Mouse (Mus musculus) spleen, embryonic (tissue): ENCODE measurements around the gene Gm28230.

Experiments
- CTCF ChIA-PET: fragments of 350-600 bp; sonication (Branson Sonifier 250); formaldehyde crosslinking; loops from one replicate; lab custom pipeline; 2022; lab: Charles Lee

Gene Gm28230

DNA sequence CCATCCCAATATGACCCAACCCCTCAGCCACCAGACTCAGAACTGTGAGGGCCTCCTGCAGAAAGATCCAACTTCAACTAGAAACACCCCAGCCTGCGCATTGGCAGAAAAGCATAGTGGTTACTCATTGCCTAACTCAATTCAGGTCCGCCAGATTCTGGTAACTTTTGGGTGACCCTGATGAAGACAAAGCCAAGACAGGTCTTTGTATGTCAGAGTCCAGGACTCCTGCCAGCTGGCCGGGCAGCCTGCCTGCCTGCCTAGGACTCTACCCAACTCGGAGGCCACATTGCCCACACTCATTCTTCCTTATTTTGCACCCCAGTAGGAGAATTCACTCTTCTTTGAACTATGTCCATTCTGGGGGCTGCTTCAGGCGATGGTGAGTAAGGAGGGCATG lies at the start of gene Gm28230:
Gm28230 (plus strand) TSS at position 178 of the 400 bp plus-strand sequence.
- CTCF ChIA-PET: no interaction called here

DNA sequence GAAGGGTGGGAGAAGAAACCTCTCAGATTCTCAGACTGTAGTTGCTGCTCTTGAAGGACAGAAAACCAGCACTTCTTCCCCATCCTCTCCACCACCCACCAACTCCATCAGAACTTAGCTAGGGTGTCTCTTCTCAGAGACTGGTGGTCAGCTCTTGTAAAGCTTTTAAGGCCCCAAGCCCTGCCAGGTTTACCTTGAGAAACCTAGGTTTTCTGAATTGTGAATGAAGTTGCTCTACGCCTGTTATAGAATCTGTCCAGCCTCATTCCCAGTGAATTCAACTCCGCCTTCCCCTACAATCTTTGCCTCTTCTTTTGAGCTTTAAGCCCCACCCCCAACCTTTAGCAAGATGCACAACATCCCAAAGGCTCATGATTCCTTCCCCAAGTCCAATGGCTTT lies 49.4 kb upstream of the Gm28230 start:
- CTCF ChIA-PET: interaction anchor here (0.5 to 0.7 kb wide), 2 partner anchors 13 to 755 kb away, joined by 3 to 4 read pairs; no protein-coding TSS in a partner anchor

DNA sequence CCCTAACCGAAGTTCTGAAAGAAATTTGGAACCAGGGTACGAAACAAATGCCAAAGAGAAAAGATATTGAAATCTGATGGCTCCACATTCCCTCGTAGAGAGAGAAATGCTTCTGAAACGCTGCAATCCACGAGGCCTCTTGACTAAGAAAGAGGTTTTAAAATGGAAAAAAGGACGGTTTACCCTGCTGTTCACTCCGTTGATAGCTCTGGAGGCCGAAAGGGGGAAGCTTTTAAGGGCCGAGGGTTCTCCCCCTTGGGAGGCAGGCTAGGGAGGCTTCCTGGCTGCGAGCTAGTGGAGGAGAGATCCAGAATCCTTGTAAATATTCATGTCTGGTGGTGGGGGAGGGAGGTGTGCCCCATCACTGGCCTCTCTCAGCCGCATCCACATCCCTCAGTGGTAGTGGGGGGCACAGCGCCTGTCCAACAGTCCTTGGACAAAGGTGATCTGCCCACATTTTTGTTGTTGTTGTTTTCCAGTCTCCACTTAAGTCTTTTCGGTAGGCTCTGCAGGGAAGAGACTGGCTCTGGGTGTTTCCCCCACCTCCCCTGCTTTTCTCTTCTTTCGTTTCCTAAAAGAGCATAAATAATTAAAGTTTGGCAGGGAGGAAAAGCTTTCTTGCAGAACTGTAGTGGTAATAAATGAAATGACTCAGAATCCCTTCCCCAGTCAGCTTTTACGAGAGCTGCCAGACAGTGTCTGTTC lies 47.5 kb upstream of the Gm28230 start, which contains the start of gene Hoxd11:
Hoxd11 (plus strand) TSS at position 667 of the 705 bp plus-strand sequence.
- CTCF ChIA-PET: no interaction called here

DNA sequence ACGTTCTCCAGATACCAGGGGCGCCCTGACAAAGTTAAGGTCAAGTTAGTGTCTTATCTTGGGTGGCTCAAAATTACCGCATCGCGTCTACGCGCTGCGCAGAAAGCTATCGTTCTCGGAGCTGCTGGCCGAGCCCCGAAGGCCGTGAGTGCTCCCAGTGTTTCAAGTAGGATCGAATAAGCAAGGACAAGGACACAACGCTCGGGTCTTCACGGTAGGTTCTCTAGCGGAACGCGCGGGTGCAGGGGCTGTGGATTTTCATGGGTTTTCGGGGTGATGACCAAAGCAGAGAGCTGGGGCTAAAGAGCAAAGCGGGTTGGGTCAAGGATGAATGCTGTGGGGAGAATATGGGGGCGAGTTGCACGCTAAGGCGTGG lies 46.9 kb upstream of the Gm28230 start:
- CTCF ChIA-PET: no interaction called here

DNA sequence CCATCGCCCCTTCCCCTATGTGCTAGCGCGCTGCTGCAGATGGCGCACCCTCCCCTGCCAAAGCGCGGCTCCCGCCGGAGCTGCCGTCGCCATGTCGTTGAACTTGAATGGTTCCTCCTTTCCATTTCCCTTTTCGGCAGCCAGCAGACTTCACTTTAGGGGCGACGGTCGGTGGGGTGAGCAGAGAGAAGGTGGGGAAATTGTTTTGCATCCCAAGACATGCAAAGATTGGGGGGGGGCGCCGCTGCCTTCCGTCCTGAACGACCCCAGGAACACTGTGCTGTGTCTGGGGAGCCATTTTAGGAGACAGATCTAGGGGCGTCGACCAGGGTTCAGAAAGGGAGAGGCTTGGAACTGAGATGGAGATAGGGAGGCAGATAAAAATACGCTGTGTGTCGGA lies 46.5 kb upstream of the Gm28230 start:
- CTCF ChIA-PET: interaction anchor here (0.6 kb wide), 1 partner anchor 23 kb away, joined by 6 read pairs; no protein-coding TSS in a partner anchor

DNA sequence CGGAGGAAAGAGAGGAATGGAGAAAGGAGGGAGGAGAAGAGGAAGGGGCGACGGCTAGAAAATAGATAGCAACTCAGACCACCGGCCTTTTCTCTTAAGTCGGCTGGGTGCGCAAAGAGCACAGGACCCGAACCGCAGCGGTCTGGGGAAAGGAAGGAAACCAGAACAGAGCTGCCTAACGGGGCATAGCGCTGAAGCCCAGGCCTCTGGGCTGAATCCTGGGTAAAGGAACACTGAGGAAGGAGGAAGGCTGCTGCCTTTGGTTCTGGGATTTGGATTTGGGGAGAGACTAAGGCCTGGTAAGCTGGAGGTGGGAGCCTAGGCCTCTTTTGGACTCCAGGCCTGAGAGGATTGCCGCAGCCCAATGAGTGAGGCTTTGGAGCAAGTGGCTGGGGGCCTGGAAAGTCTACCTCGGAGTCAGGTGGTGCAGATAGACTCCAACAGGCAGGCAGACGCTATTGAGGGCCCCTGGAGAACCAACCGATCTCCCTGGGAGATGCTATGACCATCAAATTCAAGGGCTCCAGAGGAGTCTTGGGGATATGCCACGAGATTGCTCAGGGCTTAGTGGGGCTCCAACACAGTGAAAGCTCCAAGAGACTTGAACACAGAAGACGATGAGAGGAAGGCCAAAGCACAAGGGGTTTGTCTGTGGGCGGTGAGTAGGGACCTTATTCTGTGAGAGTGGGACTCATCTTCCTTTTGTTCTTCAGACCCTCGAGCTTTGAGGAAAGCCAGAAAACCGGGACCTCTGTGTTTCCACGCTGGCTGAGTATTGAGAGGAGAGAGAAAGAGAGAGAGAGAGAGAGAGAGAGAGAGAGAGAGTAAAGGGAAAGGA lies 45.7 kb upstream of the Gm28230 start:
- CTCF ChIA-PET: interaction anchor here (0.6 kb wide), 1 partner anchor 24 kb away, joined by 6 read pairs; no protein-coding TSS in a partner anchor

DNA sequence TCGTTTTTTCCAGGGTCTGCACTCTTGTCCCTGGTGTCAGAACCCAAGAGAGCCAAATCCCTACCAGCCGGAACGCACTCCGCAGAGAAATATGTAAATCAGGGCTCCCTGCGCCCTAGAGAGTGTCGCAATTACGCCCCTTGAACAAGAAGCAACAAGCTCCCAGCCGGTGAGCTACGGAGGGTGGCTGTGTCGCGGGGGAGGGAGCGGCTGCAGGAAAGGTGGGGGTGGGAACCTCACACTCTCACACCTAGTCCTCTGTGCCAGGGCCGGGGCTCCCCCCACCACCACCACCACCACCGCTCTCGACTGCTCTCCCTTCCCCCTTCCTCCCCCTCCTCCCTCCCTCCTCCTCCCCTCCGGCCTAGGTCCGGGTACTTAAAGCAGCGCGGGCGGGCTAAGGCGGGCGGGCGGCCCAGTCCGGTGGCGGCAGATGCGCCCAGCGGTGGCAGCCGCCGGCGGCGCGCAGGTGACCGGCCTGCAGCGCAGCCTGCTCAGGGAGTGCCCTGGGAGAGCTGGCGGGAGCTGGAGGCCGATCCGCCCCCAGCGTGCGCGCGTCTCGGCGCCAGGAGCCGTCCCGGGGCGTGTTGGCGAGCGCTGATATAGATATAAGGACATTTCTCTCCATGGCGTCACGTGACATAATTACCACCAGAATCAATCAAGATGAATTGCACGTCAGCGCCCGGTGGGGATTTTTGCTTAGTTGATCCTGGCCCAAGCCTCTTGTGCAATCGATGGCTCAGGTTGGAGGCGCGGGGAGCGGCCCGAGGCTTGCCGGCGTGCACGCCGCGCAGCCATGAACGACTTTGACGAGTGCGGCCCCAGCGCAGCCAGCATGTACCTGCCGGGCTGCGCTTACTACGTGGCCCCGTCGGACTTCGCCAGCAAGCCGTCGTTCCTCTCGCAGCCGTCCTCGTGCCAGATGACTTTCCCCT lies 44.7 kb upstream of the Gm28230 start:
- CTCF ChIA-PET: no interaction called here

DNA sequence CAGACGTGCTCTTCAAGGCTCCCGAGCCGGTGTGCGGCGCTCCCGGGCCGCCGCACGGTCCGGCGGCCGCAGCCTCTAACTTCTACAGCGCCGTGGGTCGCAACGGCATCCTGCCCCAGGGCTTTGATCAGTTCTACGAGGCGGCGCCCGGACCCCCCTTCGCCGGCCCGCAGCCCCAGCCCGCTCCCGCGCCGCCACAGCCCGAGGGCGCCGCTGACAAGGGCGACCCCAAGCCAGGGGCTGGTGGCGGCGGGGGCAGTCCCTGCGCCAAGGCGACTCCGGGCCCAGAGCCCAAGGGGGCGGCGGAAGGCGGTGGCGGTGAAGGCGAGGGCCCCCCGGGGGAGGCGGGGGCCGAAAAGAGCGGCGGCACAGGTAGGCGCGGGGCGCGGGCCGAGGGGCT lies 43.7 kb upstream of the Gm28230 start:
- CTCF ChIA-PET: no interaction called here

DNA sequence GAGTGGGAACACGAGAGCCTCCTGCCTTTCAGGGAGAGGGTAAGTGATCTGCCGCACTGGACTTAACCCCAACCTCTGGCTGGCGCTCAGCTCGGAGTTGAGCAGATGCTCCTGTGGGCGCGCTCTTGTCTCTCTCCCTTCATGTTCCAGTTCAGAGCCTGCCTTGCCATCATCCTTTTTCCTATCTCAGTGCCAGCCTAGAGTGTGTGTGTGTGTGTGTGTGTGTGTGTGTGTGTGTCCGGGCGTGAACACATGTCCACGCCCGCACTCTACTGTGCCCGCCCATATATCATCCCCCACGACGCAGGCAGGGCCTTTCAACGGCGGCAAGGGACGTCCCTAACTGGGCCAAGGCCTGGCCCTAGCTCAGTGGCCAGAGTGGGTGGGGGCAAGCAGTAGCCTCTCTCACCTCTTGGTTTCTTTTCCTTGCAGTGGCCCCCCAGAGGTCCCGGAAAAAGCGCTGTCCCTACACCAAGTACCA lies 43.0 kb upstream of the Gm28230 start:
- CTCF ChIA-PET: no interaction called here

DNA sequence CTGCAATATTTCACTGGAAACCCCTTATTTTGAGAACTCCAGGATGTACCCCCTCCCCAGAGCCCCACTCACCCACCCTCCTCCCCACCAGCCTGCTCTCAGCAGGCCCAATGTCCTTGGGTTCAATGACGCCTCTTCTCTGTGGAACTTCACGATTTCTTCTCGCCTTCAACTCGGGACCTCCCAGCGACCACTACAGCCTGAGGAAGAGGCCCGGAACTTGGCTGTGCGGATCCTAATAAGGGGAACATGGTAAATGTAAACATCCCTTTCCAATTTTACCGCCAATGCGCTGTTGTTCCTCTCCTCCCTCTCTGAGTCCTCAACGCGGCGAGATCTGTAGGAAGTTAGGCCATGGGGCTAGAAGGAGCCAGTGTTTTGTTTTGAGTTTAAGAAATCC lies 42.4 kb upstream of the Gm28230 start:
- CTCF ChIA-PET: no interaction called here

DNA sequence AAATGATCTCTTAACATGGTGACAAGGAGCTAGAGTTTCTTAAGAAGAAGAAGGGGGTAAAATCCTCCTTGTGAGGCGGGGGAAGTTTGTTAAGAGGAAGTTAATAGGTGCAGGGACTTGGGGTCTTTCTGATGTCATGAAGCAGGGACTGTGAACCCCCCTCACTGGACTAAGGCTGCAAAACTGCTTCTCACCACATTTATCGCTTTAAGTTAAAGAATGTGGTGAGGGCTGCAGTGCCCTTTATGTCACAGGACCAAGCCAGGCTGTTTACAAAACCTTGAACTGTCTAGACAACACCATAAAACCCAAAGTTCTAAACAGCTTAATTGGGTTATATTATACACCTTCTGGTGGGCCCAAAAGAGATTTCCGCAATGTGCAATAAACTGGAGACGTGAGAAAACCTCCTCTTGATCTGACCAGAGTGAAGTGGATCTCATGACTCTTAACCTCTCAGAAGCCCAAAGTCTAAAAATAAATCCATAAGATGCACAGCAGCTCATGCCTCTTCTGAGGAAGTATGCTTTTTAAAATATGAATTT lies 41.4 kb upstream of the Gm28230 start:
- CTCF ChIA-PET: no interaction called here

DNA sequence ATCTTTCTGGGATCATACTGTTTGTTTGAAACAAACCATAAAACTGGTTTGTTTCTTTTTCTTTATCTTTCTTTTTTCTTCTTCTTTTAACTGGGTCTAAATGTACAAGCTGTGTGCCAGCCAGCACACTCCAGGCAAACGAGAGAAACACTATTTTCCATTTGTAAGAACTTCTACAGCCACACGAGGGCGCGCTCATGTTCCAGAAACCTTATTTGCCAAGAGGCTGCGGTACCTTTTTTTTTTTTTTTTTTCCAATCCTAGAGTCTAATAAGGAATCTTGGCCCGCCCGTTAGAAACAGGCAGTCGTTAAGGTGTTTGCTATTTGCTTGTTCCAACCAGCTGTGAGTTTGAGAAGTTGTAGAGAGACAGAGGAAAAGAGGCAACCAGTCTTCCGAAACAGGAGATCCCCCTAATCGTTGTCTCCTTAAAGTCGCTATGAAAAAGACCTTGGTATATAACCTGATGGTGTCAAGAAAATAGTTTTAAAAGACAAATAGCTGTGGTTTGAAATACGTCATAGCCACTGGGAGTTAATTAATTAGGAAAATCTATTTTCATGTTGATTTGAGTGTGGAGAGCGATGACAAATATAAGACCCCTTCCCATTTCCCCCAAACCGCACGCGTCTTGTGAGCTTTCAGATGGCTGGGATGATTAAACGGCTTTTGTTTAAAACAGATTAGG lies 40.1 kb upstream of the Gm28230 start:
- CTCF ChIA-PET: interaction anchor here (0.7 kb wide), 1 partner anchor 16 kb away, joined by 3 read pairs; no protein-coding TSS in a partner anchor

DNA sequence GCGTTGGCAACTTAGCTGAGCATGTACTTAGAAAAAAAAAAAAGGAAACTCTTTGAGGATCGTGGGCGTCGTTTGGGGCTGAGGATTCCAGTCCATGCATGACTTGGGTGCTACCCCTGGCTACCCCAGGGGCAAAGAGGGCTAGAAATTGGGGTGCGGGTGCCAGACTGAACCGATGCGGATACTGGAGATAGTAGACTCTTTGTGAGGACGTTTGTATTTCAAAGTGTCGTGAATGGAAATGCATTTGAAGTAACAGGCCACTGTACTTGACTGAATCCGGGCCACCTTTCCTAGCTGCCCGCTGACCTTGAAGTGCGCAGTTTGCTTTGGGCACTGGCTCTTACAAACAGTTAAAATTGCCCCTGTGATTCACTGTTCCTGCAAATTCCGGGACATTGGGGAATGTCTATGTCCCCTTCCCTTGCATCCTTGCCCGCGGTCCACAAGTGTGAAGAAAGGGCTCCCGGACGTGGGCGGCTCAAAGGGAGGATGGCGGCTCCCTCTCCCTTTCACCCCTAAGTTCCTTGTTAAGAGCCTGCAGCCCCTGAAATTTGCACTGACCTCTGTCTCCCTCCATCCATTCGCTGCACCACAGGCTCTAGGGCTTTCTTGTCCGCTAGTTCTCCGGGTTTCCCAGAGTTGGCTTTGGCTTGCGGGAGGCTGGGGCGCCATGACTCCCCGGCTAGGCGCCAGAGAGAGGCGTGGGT lies 39.4 kb upstream of the Gm28230 start:
- CTCF ChIA-PET: interaction anchor here (0.7 kb wide), 1 partner anchor 17 kb away, joined by 3 read pairs; no protein-coding TSS in a partner anchor

DNA sequence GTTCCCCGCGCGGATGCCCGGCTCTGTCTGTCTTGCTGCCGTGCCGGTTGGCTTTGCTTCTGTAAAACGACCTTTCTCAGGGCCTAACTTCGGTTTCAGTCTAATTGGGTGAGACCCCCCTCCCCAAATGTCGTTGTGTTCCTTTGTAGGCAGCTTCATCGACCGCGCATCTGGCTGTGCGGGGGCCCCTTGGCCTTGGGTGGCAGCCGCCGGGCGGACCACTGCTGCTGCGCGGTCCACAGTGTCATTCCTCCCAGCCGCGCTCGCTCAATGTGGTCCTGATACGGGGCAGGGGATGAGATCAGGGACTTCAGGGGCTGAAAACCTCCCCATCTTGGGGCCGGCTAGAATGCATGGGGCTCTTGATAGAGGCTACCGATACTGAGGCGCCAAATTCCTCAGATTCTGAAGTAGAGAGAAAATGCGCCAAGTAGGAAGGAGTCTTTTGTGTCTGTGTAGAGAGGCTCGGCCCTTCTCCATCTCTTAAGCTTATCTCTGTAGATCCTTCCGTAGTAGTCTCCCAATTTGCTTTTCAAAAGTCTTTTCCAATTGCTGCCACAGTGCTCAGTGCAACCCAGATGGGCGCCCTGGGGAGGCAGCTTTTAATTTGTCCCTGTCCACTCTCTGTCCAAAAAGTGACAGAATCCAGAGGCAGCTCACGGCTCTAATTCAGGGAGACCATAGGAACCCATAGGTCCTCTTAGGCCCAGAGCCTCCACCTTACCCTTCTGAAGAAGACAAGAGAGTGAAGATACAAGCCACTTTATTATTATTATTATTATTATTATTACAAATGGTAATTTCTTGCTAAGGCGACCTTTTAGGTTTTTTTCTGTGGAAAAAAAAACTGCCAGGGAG lies 38.6 kb upstream of the Gm28230 start:
- CTCF ChIA-PET: no interaction called here

DNA sequence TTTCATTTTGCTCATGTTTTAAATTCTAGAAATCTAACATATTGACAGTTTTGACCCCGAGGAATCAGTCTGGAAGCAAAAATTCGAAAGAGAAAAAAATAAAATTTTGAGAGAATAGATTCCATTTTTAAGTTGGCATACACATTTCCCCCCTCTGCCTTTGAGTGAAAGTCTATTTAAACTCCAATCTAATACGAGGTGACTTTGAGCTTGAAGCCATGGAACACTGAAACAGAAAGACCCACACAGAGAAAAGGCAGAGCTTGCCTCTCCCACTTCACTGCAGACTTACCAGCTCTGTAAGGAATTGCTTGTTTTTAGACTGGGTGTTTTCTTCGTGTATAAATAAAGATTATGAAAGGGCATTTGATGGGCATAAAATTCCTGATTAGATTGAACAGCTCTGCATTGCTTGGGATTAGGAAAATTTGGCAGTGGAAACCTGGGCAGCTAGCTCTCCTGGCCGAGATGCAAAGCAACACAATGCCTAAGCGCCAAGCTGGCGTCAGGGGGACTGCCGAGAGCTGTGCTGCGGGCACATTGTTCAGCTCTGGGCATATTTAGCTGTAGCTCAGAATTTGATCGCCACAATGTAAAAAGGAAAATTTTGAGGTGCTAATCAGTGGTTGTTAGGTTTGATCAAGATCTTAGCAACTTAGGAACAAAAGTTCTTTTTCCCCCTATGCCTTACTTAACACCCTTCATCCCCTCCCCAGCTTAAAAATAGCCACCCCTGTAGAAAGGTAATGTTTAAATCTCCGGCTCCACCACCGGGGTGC lies 37.5 kb upstream of the Gm28230 start:
- CTCF ChIA-PET: no interaction called here

DNA sequence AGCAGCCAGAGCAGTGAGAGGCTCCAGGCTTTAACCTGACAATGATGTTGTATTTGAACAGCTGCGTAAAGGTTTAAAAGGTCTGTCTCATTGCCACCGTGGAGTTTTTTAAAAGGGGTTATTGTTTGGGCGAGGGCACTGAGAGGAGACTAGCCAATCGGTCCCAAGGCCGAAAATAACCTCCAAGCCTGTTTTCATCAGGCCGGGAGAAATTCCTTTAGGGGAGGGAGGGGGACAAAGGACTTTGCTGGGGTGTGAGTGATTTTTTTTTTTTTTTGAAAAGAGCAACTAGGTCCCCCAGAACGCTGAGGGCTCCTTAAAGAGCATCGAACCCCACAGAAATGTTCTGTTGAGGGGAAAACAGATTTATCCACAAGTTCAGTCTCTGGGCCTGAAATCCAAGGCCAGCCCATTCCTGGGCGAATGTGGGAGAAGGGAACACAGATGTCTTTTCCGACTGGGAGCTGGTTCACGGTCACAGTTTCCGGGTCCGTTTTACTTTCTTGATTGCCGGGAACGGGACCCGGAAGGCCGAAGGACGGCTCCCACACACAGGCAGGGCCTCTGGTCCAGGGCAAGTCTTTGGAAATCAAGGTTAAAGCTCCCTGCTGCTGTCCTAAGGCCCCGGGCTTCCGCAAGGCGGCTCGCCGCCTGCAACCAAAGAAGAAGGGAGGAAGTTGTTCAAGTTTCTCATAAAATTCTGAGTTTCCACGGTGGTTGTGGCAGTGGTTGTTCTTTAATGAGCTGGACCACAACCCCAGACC lies 36.8 kb upstream of the Gm28230 start:
- CTCF ChIA-PET: interaction anchor here (0.7 kb wide), 1 partner anchor 56 kb away, joined by 3 read pairs; no protein-coding TSS in a partner anchor

DNA sequence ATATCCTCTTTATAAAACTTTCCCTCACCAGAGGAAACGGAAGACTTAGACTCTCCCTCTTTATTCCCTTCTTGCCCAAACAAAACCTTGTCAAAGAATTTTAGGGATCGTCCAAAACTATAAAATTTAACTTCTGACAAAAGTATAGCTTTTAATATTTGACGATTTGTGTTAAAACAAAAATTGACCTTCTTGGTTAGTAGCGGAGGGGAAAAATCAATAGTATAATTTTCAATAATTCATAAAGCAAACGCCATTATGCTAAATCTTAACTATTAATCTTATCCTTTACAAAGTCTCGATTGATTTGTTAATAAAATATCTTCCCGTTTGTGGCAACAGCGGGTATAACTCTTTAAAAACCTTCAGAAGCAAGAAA lies 36.2 kb upstream of the Gm28230 start:
- CTCF ChIA-PET: interaction anchor here (0.7 kb wide), 1 partner anchor 55 kb away, joined by 3 read pairs; no protein-coding TSS in a partner anchor
